Mouse (Mus musculus) heart, adult 11 months (tissue): ENCODE measurements at regions not wholly inside any gene's neighbourhood (a gene's known extent, or its start where the extent isn't known, plus 50 kb on each side); places are given as distances from the start of the nearest gene placed in this dataset.

Experiments used
- DNase-seq: peaks from one replicate; pipeline ENCODE4 v3.0.0; 2022

- DNase-seq = peak; percentile 67
These were observed 202.8 kb upstream of the Etaa1 start for GRCm38 (mm10) chr11:18156506-18156905.

- DNase-seq = peak; percentile 91
These were observed 198.3 kb upstream of the Etaa1 start for GRCm38 (mm10) chr11:18151788-18152563.

GRCm38 (mm10) chr11:18151369-18151768, 197.7 kb upstream of the Etaa1 start:
- DNase-seq = no peak

- no peak for DNase-seq
These were observed 173.8 kb upstream of the Etaa1 start for GRCm38 (mm10) chr11:18127488-18127887.

GRCm38 (mm10) chr11:18123031-18123430, 169.4 kb upstream of the Etaa1 start:
- DNase-seq = no peak

DNA sequence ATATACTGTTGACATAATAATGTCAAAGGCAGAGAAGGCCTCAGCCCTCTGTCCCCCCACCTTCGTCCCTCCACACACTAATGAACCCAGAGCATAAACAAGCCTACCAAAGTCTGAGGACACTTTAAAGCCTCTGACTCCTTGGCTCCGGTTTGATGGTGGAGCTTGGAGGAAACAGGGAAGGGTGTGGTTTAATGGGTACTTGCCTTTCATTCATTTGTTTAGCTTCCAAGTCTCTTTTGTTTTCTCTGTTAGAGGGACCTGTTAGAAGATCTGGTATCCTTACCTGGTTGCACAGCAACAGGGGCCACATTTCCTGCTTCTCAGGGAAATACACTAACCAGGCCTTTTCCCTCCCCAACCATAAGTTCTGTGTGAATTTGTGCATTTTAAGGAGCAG, 168.9 kb upstream of the Etaa1 start:
- DNase-seq = no peak

DNA sequence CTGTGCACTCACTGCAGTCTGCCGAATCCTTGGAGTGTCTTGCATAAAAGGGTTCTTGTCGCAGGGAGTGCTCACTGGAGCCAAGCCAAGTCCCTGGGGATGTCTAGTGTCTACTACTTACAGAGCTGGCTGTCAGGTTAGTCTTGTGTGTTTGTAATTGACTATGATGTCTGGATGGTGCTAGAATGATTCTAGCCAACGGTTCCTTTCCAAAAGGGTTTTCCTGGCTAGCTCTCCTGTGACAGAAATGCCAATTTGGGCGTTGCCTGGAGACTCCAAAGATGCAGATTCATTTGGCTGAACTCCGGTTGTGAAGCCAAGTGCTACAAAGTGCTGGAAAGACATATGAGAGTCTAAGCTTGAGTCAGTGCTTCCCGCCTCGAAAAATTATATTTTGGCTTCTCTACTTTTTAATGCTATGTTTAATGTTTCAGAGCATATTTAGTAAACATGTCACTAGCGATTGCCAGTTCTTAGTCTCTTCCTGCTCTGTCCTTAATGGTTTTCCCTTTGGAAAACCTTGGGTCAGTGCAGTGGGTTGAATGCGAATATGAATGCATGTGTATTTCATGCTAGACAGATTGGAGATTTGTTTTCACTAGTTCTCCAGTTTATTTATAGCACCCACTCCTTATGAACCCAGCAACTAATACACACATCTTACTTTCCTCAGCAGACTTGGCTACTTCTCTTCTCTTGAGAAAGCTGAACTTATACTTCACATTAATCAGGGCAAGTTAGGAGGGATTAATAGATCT, 162.2 kb upstream of the Etaa1 start:
- DNase-seq = peak; percentile 85

DNA sequence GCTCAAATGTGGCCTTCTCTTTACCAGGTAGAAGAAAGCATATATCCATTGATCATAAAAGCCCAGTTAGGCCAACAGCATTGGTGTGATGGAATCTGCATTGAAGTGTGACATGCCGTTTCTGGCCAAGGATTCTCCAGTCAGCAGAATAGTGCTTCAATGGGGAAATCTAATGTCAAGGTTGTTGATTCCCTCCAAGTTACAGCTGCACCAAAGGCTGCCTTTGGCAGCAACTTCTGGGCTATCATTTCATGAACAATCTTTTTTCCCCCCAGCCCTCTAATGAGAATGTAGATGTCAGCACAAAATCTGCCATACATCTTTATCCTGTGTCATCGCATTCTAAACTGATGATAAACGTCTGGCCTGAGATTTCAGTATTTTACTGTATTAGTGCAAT, 149.2 kb upstream of the Etaa1 start:
- no peak for DNase-seq

DNA sequence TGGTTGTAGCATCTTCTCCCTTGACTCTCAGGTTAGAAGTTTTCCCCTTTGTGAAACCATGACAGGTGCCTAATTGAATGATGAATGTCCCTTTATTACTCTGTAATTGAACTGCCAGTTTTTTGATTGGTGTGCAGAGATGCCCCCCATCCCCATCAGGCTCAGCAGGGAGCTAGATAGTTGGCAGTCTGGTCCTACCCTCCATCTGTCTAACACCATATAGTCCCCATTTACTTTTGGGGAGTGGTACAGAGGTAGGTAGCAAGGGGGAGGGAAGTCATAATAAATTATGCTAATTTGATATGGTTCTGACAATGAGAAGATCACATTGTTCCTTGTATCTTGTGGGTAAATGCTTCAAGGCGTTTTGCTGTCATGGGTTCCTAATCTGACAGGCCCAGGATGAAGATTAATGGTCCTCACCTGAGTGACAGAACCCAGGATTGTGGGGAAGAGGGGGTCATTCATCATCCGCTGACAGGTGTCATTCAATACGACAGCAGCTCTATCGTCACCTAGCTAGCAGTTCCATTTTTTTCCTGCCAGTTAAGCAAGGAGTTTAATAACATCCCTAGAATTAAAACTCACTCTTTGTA, 122.3 kb upstream of the Etaa1 start:
- DNase-seq = no peak

- peak; percentile 88 for DNase-seq
These were observed 117.1 kb upstream of the Etaa1 start for GRCm38 (mm10) chr11:18070586-18071306.

DNA sequence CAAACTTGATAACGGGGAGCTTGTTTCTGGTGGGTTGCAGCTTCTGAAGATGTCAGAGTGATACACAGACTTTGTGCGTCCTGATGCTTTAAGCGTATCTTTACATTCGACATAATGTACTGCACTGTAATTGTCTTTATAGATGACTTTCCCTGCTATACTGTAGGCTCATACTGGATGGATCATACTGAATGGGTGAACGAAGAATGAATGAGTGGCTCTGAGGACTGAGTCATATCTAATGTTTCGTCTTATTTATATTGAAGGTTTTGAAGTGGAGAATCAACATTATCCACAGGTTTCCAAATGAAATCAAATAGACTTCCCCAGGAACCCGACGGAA, 116.3 kb upstream of the Etaa1 start:
- DNase-seq = no peak

DNA sequence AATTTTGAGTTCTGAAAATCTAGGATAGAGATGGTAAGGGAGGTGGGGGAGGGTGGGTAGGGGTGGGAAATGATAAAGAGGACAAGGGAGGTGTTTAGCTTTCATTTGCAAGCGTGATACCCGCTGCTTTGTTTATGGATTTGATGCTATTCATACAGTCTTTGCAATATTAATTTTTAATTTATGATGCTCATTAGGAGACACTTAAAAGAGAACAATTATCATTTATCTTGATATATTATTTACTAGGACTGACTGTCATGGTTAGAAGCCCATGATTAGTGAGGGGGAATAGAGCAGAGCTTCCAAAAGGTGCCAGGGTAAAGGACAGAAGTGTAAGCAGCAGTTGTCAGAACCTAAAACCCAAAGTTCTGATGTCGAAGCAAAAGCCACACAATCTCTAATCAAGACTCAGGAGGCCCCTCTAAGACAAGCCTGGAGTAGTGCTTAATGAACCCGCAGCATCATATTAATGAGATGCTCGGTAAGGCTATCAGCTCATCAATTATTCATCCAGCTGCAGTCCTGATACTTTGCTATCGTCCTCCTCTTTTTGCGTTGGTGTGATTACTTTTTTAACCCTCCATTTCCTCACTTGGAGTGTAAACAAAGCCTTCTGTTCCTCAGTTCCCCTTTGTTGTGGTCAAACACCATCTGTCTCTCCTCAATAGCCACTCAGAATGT, 115.8 kb upstream of the Etaa1 start:
- DNase-seq = no peak

DNA sequence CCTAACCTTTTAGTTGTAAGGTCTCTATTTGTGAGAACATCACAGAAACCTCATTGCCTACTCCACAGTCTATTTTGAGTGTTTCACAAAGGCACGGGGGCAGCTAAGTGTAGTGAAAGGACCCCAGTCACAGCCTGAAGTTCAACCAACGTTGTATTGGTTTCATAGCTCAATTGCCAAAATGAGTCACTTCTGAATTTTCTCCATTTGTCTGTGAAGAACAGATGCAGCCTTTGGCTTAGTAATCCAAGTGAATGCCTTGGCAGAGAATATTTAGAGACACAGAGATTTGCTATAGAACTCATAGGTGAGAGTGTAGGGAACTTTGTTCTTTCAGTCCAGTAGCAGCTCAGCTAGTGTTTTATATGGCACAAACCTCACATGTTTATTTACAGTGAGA, 114.4 kb upstream of the Etaa1 start:
- no peak for DNase-seq

DNA sequence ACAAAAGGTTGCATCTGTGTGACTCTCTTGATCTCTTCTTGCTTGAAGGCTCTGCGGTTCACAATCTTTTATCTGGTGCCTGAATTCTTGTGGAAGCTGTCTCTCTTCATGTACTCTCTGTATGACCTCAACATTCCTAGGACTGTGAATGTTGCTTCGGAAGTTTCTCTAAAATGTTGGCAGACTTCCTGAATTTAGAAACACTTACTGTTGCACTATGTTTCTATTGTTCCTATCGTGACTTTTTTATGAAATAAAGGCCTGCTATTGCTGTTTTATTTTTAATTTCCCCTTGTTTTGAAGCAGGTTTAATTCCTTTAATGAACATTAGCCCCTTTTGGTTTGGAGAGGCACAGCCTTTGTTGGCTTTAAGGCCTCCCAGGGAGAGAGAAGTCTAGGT, 114.0 kb upstream of the Etaa1 start:
- no peak for DNase-seq

DNA sequence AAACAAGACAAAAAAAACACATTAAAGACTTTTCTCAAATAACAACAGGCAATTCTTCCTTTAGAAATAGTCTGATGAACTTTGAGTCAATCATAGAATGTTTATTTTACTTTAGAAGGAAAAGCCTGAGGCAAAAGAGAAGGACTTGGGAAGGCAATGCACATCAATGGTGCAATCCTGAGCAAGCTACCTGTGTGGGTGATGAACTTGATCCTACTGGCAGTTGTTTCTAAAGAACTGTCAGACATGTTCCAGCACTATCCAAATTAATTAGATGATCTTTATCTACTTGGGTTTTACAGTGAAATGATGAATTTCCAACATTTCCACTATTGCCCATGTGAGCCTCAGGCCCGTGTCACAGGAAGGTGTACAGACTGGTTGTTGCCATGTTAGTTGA, 87.9 kb upstream of the Etaa1 start:
- DNase-seq = no peak

- DNase-seq = no peak
These were observed 77.4 kb upstream of the Etaa1 start for GRCm38 (mm10) chr11:18031049-18031448.

- peak; percentile 57 for DNase-seq
These were observed 68.4 kb upstream of the Etaa1 start for GRCm38 (mm10) chr11:18022065-18022464.

- DNase-seq = peak; percentile 27
These were observed 61.6 kb upstream of the Etaa1 start for GRCm38 (mm10) chr11:18015239-18015638.

DNA sequence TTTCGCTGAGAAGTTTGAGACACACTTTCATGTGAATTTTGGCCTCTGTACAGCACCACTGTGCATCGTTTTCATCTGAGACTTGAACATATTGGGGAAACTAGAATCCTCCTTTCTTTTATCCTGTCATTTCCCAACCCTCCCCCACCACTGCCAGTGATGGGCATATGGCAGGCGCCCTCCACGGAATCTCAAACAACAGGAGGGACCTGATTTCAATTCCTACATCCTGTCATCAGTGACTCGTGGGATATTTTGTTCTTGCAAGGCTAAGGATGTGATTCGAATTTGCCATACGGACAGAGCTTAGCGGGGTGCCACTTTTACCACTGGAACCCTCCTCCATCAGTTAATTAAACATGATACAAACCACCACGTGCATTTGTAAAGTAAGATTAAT, 60.9 kb upstream of the Etaa1 start:
- DNase-seq = peak; percentile 59

DNA sequence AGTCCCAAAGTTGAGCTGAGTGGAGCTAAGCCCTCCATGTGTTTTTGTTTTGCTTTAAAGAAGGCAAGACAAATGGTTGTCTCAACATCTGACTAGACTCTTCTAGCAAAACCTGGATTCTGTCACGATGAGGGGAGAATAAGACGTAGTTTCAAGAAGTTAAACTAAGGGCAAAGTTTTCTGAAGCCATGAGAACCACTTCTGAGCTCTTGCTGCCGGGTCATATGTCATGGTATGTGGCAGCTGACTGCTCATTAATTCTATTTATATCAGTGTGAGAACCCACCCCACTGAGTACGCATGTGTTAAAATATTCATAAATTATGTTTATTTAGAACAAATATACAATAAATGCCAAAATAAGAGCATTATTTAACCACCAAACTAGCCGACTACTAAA, 58.4 kb upstream of the Etaa1 start:
- no peak for DNase-seq

DNA sequence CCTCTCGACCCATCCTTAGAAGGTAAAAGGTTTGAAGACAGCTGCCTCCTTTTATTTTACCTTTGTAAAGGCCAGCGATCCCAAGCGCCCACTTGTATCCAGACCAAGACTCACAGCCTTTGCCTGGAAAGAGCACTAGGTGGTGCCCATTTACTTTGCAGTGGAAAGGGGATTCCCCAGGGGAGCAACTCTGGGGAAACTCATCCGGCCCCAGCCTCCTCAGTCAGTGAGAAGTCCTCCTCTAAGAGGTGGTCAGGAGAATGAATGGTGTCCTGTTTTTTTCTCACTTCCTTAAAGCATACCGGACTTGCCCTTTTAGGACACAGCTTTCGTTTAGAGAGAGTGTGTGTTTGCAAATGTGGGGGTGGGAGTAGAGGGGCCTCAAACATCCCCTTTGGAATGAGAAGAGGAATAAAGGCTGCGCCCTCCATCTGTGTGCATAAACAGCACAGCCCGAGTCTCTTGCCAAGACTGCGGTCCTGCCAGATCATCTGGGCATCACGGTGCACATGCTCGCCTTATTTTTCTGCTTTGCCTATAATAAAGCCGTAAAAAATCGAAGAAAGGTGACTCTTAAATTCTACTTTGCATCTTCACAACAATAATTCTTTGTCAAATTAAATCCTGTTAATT, 57.5 kb upstream of the Etaa1 start:
- DNase-seq = peak; percentile 91

GRCm38 (mm10) chr11:18008140-18008539, 54.5 kb upstream of the Etaa1 start:
- peak; percentile 65 for DNase-seq
